Comparison of ENCODE assay signal across 8 mouse cellular contexts in the genomic region with DNA sequence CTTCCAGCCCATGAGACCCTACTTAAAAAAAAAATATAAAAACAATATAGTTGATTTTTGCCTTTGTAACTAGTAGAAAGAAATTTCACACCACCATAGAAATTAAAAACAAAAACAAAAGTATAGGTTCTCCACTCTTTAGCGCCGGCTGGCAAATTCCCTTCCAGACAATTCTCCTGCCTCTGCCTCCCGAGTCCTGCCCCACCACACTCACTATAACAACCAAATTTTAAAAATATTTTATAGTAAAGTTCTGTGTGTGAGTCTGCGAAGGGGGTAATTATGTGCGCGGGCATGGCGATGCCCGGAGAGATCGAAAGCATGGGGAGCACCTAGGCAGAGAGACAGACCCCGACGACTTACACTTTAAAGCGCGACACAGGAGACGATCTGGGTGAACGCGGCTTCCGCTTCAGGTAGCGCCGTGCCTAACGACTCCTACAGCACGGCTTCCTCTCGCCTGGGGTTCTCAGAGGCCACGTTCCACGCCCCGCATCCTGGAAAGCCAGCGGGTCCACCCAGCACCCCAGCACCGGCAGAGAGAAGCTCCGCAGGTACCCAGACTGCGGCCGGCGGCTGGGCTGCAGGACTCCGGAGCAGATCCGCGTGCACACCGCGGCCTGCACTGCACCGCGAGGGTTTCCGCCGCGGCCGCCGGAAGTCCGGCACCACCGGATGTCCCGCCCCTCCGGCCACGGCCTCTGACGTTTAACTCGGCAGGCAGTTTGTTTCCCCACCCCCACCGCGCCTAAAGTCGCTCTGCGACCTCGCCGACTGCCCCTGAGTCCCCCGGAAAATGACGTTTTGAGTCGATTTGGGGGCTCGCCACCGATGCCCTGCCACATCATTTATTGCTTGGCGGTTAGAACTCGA. TPM values are rescaled to one million over a fixed set of nuclear protein-coding genes. Genes with fewer than 3 reads are reported as not detected.
A peak's percentile ranks its signal among the peaks of the same experiment; 100 is the strongest.
DNase-seq lines count a peak whose midpoint lies in the region; ATAC-seq and TF ChIP-seq lines count a peak whose summit lies in the region.

Gene Trmt10c (minus strand): TSS at position 682 of the 873 bp plus-strand sequence.

- H3K9ac ChIP-seq in heart, embryonic 12.5 days, result peak within 1 kb of the TSS; percentile 96
- H3K9ac ChIP-seq in kidney, embryonic 16.5 days (replicated peaks; ENCODE audit: low read length), result peak within 1 kb of the TSS; percentile 98
- H3K9ac ChIP-seq in liver, adult 2 months (ENCODE audit: low read depth, low read length), result peak within 1 kb of the TSS; percentile 97

- H3K9me3 ChIP-seq in erythroblast, embryonic 14.5 days (ENCODE audit: control insufficient read depth, low read length), result no peaks in the 10 kb centered on the region
- H3K9me3 ChIP-seq in heart, embryonic 12.5 days (replicated peaks), result no peaks in the 10 kb centered on the region
- H3K9me3 ChIP-seq in kidney, embryonic 16.5 days (ENCODE audit: low read length), result no peaks in the 10 kb centered on the region

- no peaks in the 10 kb centered on the region for H3K27me3 ChIP-seq in erythroblast, embryonic 14.5 days (ENCODE audit: control insufficient read depth)
- no peaks in the 10 kb centered on the region for H3K27me3 ChIP-seq in heart, embryonic 12.5 days (replicated peaks)
- no peaks in the 10 kb centered on the region for H3K27me3 ChIP-seq in kidney, embryonic 16.5 days (ENCODE audit: insufficient read depth, low read length)
- H3K27me3 ChIP-seq in liver, adult 2 months (ENCODE audit: control insufficient read depth, insufficient read depth, low read length), result no peaks in the 10 kb centered on the region

- TF ChIP-seq CTCF in liver, adult 2 months (IDR thresholded peaks at IDR 0.05; ENCODE audit: low read depth, low read length), result no peak

- ATAC-seq in heart, embryonic 12.5 days (ENCODE audit: insufficient number of reproducible peaks, low FRiP score), result peak; percentile 99
- peak; percentile 99 for ATAC-seq in kidney, embryonic 16.5 days (ENCODE audit: low FRiP score, low TSS enrichment)
- peak; percentile 97 for ATAC-seq in monocyte, adult 5-6 weeks (replicated peaks; ENCODE audit: insufficient number of reproducible peaks, low FRiP score, low TSS enrichment, poor library complexity, severe bottlenecking)

- peak; percentile 93 for DNase-seq in CD4-positive, CD25-positive, alpha-beta regulatory T cell, adult 2 months (ENCODE audit: low read depth, low spot score)
- DNase-seq in brain, embryonic 18.5 days (ENCODE audit: low read depth, low spot score), result peak; percentile 76
- DNase-seq in liver, adult 2 months (ENCODE audit: extremely low read depth, low read depth, low spot score), result peak; percentile 74
- DNase-seq in spleen, postnatal 36 days (ENCODE audit: low spot score in 2 of 2), result peak; percentile 90 to 91

- peak within 1 kb of the TSS; percentile 78 for H3K27ac ChIP-seq in heart, embryonic 12.5 days (ENCODE audit: poor library complexity, severe bottlenecking)
- peak within 1 kb of the TSS; percentile 93 for H3K27ac ChIP-seq in kidney, embryonic 16.5 days (ENCODE audit: low read length)
- H3K27ac ChIP-seq in liver, adult 2 months (replicated peaks; ENCODE audit: insufficient read depth, low read depth, low read length), result peak within 1 kb of the TSS; percentile 96

- peaks cover 36% of the 10 kb centered on the region for H3K36me3 ChIP-seq in erythroblast, embryonic 14.5 days (ENCODE audit: control insufficient read depth)
- H3K36me3 ChIP-seq in heart, embryonic 12.5 days, result peaks cover 20% of the 10 kb centered on the region
- H3K36me3 ChIP-seq in kidney, embryonic 16.5 days (ENCODE audit: insufficient read depth, low read length), result peaks cover 20% of the 10 kb centered on the region
- H3K36me3 ChIP-seq in liver, adult 2 months (ENCODE audit: control insufficient read depth, insufficient read depth, low read length), result peaks cover 11% of the 10 kb centered on the region

- WGBS in heart, embryonic 12.5 days, result under 1% methylated on average over 63 of the region's 63 CpGs
- WGBS in kidney, embryonic 16.5 days, result under 1% methylated on average over 62 of the region's 63 CpGs
- WGBS in liver, adult 2 months, result under 1% methylated on average over 63 of the region's 63 CpGs

- H3K4me3 ChIP-seq in erythroblast, embryonic 14.5 days (replicated peaks), result peak within 1 kb of the TSS; percentile 78
- H3K4me3 ChIP-seq in heart, embryonic 12.5 days, result peak within 1 kb of the TSS; percentile 99
- H3K4me3 ChIP-seq in kidney, embryonic 16.5 days (ENCODE audit: low read length), result peak within 1 kb of the TSS; percentile 98
- peak within 1 kb of the TSS; percentile 94 for H3K4me3 ChIP-seq in liver, adult 2 months (ENCODE audit: insufficient read depth, low read depth, low read length)

- H3K4me2 ChIP-seq in heart, embryonic 12.5 days, result peak within 1 kb of the TSS; percentile 78
- peak within 1 kb of the TSS; percentile 77 for H3K4me2 ChIP-seq in kidney, embryonic 16.5 days (replicated peaks; ENCODE audit: low read depth, low read length)

- peaks cover 8% of the 10 kb centered on the region; the same call in 1 of the 2 replicates for H3K79me2 ChIP-seq in liver, adult 2 months (ENCODE audit: control insufficient read depth, insufficient read depth, low read length)

- H3K4me1 ChIP-seq in erythroblast, embryonic 14.5 days (ENCODE audit: control insufficient read depth), result peaks cover 27% of the 10 kb centered on the region
- peaks cover 7% of the 10 kb centered on the region for H3K4me1 ChIP-seq in heart, embryonic 12.5 days (replicated peaks)
- peaks cover 10% of the 10 kb centered on the region for H3K4me1 ChIP-seq in kidney, embryonic 16.5 days (ENCODE audit: insufficient read depth, low read length)
- peaks cover 4% of the 10 kb centered on the region for H3K4me1 ChIP-seq in liver, adult 2 months (ENCODE audit: control insufficient read depth, insufficient read depth, low read length)

- peak; percentile 67; the same call in 1 of the 2 replicates for TF ChIP-seq POLR2A in liver, adult 2 months (IDR thresholded peaks at IDR 0.05; ENCODE audit: extremely low read depth, insufficient read depth, low read length)

RNA-seq across cellular contexts. Expression of gene Trmt10c, which starts in this region (rescaled TPM):
- 0.19 and 0.21 TPM in 2 replicates for polyA plus RNA-seq in erythroblast, embryonic 14.5 days (2012)
- polyA plus RNA-seq in heart, embryonic 12.5 days (2016; fragmentation: Nextera tagmentation; extraction: Ambion mirVana), result 23.0 and 24.3 TPM in 2 replicates
- polyA plus RNA-seq in kidney, embryonic 16.5 days (2015; fragmentation: Nextera tagmentation; extraction: Ambion mirVana), result 27.8 and 28.6 TPM in 2 replicates
- 9.7 and 10.5 TPM in 2 replicates for total RNA-seq in liver, adult 2 months (2014; rRNA removed)
- 3.7 and 3.8 TPM in 2 replicates for polyA plus RNA-seq in liver, adult 2 months (2012; rRNA removed)
- total RNA-seq in monocyte, adult 5-6 weeks (2017), result 26.5 to 36.3 TPM (median 32.0 TPM) in 3 replicates

Comparison
In these comparisons a context has a peak if more than half of its experiments do, and no peak if none do; other contexts are left out.
1. Peak in every context shown above with its lines: DNase-seq, ATAC-seq, H3K4me3 ChIP-seq and H3K27ac ChIP-seq.